Mouse (Mus musculus): ENCODE results near the gene Gm17949. TPM values are rescaled to one million over a fixed set of nuclear protein-coding genes. Genes with fewer than 3 reads are reported as not detected.

Gm17949 gene
- polyA plus RNA-seq, 2 experiments, result 0.05 to 0.26 TPM

DNA sequence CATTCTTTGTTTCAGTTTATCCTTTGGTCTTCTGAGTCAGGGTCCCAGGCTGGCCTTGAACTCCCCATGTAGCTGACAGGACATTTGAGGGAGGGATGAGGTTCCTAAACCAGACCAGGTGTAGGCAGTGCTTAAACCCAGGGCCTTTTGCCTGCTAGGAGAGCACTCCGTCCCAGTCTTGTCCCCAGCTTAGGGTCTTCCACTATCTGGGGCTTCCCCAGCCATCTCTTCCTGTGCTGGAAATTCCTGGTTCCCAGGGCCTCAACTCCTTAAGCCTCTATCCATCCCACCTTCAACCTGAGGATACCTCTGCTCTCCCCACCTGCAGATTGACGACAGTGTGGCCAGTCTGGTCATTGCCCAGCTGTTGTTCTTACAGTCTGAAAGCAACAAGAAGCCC lies 20.3 kb upstream of the Gm17949 start:
- H3K9ac ChIP-seq (ENCODE audit: low read depth, low read length, severe bottlenecking), result peak overlapping the region; percentile 87
- H3K4me2 ChIP-seq (replicated peaks; ENCODE audit: low read depth, low read length, severe bottlenecking), result peak overlapping the region; percentile 86
- no peak for TF ChIP-seq POLR2A (IDR thresholded peaks at IDR 0.05; ENCODE audit: borderline replicate concordance, extremely low read depth, insufficient read depth, insufficient read length)
- 71% methylated on average over 2 of the region's 2 CpGs for WGBS
- H3K27ac ChIP-seq (replicated peaks; ENCODE audit: low read depth, low read length), result no peak overlapping the region
- peaks cover 5% of the 10 kb centered on the region; the same call in 1 of the 2 replicates for H3K4me1 ChIP-seq (ENCODE audit: control insufficient read depth, insufficient read depth, low read length)
- no peak for DNase-seq (ENCODE audit: low spot score)
- H3K4me3 ChIP-seq (replicated peaks; ENCODE audit: low read length), result peak overlapping the region; percentile 91
- H3K9me3 ChIP-seq (ENCODE audit: control insufficient read depth, low read length), result no peaks in the 10 kb centered on the region
- peaks cover 42% of the 10 kb centered on the region for H3K36me3 ChIP-seq (ENCODE audit: control insufficient read depth, insufficient read depth, low read length)
- H3K27me3 ChIP-seq (ENCODE audit: control insufficient read depth, insufficient read depth, low read length), result no peaks in the 10 kb centered on the region
- no peak for ATAC-seq (ENCODE audit: low FRiP score, low read depth)

DNA sequence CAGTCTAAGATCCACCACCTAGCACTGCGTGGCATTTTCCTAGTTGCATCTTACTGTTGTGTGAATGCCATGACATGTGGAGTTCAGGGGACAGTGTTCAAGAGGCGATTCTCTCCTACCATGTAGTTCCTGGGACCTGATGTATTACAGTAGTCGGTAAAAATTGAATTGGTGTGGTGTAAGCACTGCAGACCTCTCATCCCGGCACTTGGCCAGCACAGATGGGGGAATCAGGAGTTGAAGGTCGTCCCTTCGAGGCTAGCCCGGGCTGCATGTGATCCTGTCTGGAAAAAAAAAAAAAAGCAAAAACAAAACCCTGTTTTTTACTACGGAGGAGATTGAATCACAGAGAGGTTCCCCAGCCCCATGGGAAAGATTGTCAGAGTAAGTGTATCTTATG lies 16.2 kb upstream of the Gm17949 start:
- H3K9ac ChIP-seq (ENCODE audit: low read depth, low read length, severe bottlenecking), result no peak overlapping the region
- H3K9me3 ChIP-seq (ENCODE audit: control insufficient read depth, low read length), result no peaks in the 10 kb centered on the region
- no peak overlapping the region for H3K27ac ChIP-seq (replicated peaks; ENCODE audit: low read depth, low read length)
- H3K4me1 ChIP-seq (ENCODE audit: control insufficient read depth, insufficient read depth, low read length), result peaks cover 14% of the 10 kb centered on the region; the same call in 1 of the 2 replicates
- no peak overlapping the region for H3K4me2 ChIP-seq (replicated peaks; ENCODE audit: low read depth, low read length, severe bottlenecking)
- no peak for DNase-seq (ENCODE audit: low spot score)
- WGBS, result 91% methylated on average over 8 of the region's 8 CpGs
- ATAC-seq (ENCODE audit: low FRiP score, low read depth), result no peak
- H3K4me3 ChIP-seq (replicated peaks; ENCODE audit: low read length), result no peak overlapping the region
- no peak for TF ChIP-seq POLR2A (IDR thresholded peaks at IDR 0.05; ENCODE audit: borderline replicate concordance, extremely low read depth, insufficient read depth, insufficient read length)
- no peaks in the 10 kb centered on the region for H3K27me3 ChIP-seq (ENCODE audit: control insufficient read depth, insufficient read depth, low read length)
- peaks cover 57% of the 10 kb centered on the region for H3K36me3 ChIP-seq (ENCODE audit: control insufficient read depth, insufficient read depth, low read length)

DNA sequence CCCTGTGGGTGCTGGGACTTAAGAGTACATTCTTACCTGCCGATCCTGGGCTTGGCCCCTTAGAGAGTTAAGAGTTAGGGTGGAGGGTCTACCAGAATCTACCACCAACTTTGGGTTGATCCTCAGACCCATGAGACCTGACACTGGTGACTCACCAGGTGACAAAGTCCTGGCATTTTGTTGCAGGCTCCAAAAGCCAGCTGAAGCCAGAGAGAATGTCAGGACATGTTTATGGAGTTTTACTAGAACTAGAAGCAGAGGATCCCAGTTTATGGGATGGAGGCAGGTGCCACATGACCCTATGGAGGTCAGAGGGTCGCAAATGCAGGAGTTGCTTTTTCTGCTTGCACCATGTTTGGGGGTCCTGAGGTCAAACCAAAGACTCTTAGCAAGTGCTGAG lies 14.8 kb upstream of the Gm17949 start:
- H3K9ac ChIP-seq (ENCODE audit: low read depth, low read length, severe bottlenecking), result no peak overlapping the region
- H3K4me1 ChIP-seq (ENCODE audit: control insufficient read depth, insufficient read depth, low read length), result peaks cover 8% of the 10 kb centered on the region; the same call in 1 of the 2 replicates
- H3K9me3 ChIP-seq (ENCODE audit: control insufficient read depth, low read length), result no peaks in the 10 kb centered on the region
- ATAC-seq (ENCODE audit: low FRiP score, low read depth) (no peak), DNase-seq (ENCODE audit: low spot score) (no peak)
- no peak overlapping the region for H3K27ac ChIP-seq (replicated peaks; ENCODE audit: low read depth, low read length)
- no peak overlapping the region for H3K4me3 ChIP-seq (replicated peaks; ENCODE audit: low read length)
- peak overlapping the region; percentile 75; the same call in 1 of the 2 replicates for H3K4me2 ChIP-seq (replicated peaks; ENCODE audit: low read depth, low read length, severe bottlenecking)
- TF ChIP-seq POLR2A (IDR thresholded peaks at IDR 0.05; ENCODE audit: borderline replicate concordance, extremely low read depth, insufficient read depth, insufficient read length), result no peak
- no peaks in the 10 kb centered on the region for H3K27me3 ChIP-seq (ENCODE audit: control insufficient read depth, insufficient read depth, low read length)
- H3K36me3 ChIP-seq (ENCODE audit: control insufficient read depth, insufficient read depth, low read length), result peaks cover 54% of the 10 kb centered on the region
- WGBS, result 67% methylated on average over 2 of the region's 2 CpGs

DNA sequence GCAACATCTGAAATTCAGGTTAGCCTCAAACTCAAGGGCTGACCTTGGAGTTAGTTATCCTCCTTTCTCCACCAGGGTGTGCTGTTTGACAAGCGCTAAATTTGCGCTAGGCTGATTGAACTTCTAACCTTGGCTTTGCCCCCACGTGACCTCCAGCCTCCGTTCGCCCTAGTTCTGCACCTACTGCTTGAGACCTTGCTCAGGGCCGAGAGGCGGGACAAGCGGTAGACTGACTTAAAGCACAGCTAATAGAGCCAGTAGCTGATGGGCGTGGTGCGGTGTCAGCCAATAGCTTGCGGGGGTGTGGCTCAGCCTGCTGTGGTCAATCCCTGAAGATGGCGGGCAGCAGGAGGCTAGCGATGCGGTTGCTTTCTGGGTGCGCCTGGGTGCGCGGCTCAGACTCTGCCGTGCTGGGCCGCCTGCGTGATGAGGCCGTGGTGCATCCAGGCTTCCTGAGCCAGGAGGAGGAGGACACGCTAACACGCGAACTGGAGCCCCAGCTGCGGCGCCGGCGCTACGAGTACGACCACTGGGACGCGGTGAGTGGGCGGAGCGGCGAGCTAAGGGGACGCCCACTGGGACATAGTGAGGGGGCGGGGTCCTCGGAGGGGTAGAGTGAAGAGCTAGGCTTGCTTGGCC lies 14.1 kb upstream of the Gm17949 start, which contains the start of gene Alkbh7:
Gene Alkbh7, plus strand, starts transcription at position 311 of the 639 bp plus-strand sequence.
- no peak for TF ChIP-seq POLR2A (IDR thresholded peaks at IDR 0.05; ENCODE audit: borderline replicate concordance, extremely low read depth, insufficient read depth, insufficient read length)
- Histone ChIP-seq H3K27ac (replicated peaks; ENCODE audit: low read depth, low read length) (no peak within 1 kb of the TSS), H3K4me2 (replicated peaks; ENCODE audit: low read depth, low read length, severe bottlenecking) (peak within 1 kb of the TSS; percentile 75), H3K4me3 (replicated peaks; ENCODE audit: low read length) (peak within 1 kb of the TSS; percentile 81), H3K9ac (ENCODE audit: low read depth, low read length, severe bottlenecking) (peak within 1 kb of the TSS; percentile 65), H3K36me3 (ENCODE audit: control insufficient read depth, insufficient read depth, low read length) (peaks cover 52% of the 10 kb centered on the region), H3K27me3 (ENCODE audit: control insufficient read depth, insufficient read depth, low read length) (no peaks in the 10 kb centered on the region), H3K9me3 (ENCODE audit: control insufficient read depth, low read length) (no peaks in the 10 kb centered on the region), H3K4me1 (ENCODE audit: control insufficient read depth, insufficient read depth, low read length) (peaks cover 8% of the 10 kb centered on the region; the same call in 1 of the 2 replicates)
- DNase-seq (ENCODE audit: low spot score) (peak; percentile 98), ATAC-seq (ENCODE audit: low FRiP score, low read depth) (peak; percentile 98)
- WGBS, result under 1% methylated on average over 38 of the region's 38 CpGs

DNA sequence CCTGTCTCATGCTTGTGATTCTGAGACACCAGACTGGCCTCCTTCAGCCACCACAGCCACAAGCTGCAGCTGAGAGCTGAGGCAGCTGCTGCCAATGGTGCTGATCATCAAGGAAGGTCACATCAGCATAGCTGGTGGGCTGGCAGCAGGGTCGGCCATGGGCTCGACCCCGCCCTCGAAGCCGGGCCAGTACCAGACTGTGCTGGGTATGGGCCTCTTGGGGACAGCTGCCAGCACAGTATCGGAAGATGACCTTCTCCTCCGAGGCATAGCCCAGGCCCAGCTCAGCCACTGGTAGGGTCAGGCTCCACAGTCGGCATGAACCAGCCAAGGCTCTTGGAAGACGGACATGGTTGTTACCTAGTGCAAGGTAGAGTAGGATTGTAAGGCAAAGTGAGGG lies 11.9 kb upstream of the Gm17949 start:
- H3K27ac ChIP-seq (replicated peaks; ENCODE audit: low read depth, low read length), result no peak overlapping the region
- TF ChIP-seq POLR2A (IDR thresholded peaks at IDR 0.05; ENCODE audit: borderline replicate concordance, extremely low read depth, insufficient read depth, insufficient read length), result no peak
- WGBS, result 92% methylated on average over 9 of the region's 9 CpGs
- peaks cover 8% of the 10 kb centered on the region; the same call in 1 of the 2 replicates for H3K4me1 ChIP-seq (ENCODE audit: control insufficient read depth, insufficient read depth, low read length)
- no peaks in the 10 kb centered on the region for H3K27me3 ChIP-seq (ENCODE audit: control insufficient read depth, insufficient read depth, low read length)
- no peak overlapping the region for H3K4me3 ChIP-seq (replicated peaks; ENCODE audit: low read length)
- H3K9me3 ChIP-seq (ENCODE audit: control insufficient read depth, low read length), result no peaks in the 10 kb centered on the region
- ATAC-seq (ENCODE audit: low FRiP score, low read depth) (no peak), DNase-seq (ENCODE audit: low spot score) (no peak)
- no peak overlapping the region for H3K9ac ChIP-seq (ENCODE audit: low read depth, low read length, severe bottlenecking)
- no peak overlapping the region for H3K4me2 ChIP-seq (replicated peaks; ENCODE audit: low read depth, low read length, severe bottlenecking)
- peaks cover 49% of the 10 kb centered on the region for H3K36me3 ChIP-seq (ENCODE audit: control insufficient read depth, insufficient read depth, low read length)

Measured in limb, embryonic 14.5 days (tissue).